Mouse (Mus musculus): Measurements from ENCODE around the gene Isoc2b. TPM values are rescaled to one million over a fixed set of nuclear protein-coding genes. Genes with fewer than 3 reads are reported as not detected.
"Not testable (repeated sequence)": the region's sequence is repeated elsewhere in the genome, so short reads cannot be mapped to it uniquely, and the experiment has no call there.

The Isoc2b gene
- total RNA-seq (2015; ENCODE audit: low replicate concordance) = not detected in 2 replicates
- total RNA-seq (2017; ENCODE audit: low replicate concordance) = 1.5 TPM in 1 of 2 replicates, not detected in the other

- ATAC-seq (replicated peaks; ENCODE audit: low FRiP score, poor library complexity, severe bottlenecking) = no peak
Observed at GRCm38 (mm10) chr7:4870133-4870532, at the start of gene Isoc2b. Gene Isoc2b (minus strand): TSS chr7:4870258.

- ATAC-seq (replicated peaks; ENCODE audit: low FRiP score, poor library complexity, severe bottlenecking) = no peak
Observed at GRCm38 (mm10) chr7:4919096-4919495, 49.0 kb upstream of the Isoc2b start.

- no peak for ATAC-seq (replicated peaks; ENCODE audit: low FRiP score, poor library complexity, severe bottlenecking)
Observed at GRCm38 (mm10) chr7:4918681-4919080, 48.6 kb upstream of the Isoc2b start.

GRCm38 (mm10) chr7:4917494-4917893, 47.4 kb upstream of the Isoc2b start:
- ATAC-seq (replicated peaks; ENCODE audit: low FRiP score, poor library complexity, severe bottlenecking) = no peak

- peak; percentile 66 for ATAC-seq (replicated peaks; ENCODE audit: low FRiP score, poor library complexity, severe bottlenecking)
Observed at GRCm38 (mm10) chr7:4915669-4916416, 45.8 kb upstream of the Isoc2b start.

GRCm38 (mm10) chr7:4915007-4915665, 45.1 kb upstream of the Isoc2b start, which contains the start of gene Zfp628:
Gene Zfp628 (plus strand): TSS chr7:4915217.
- ATAC-seq (replicated peaks; ENCODE audit: low FRiP score, poor library complexity, severe bottlenecking) = peak; percentile 91

GRCm38 (mm10) chr7:4912248-4912647, 42.2 kb upstream of the Isoc2b start:
- no peak for ATAC-seq (replicated peaks; ENCODE audit: low FRiP score, poor library complexity, severe bottlenecking)

- no peak for ATAC-seq (replicated peaks; ENCODE audit: low FRiP score, poor library complexity, severe bottlenecking)
Observed at GRCm38 (mm10) chr7:4911561-4911960, 41.5 kb upstream of the Isoc2b start.

- ATAC-seq (replicated peaks; ENCODE audit: low FRiP score, poor library complexity, severe bottlenecking) = no peak
Observed at GRCm38 (mm10) chr7:4906466-4906950, 36.5 kb upstream of the Isoc2b start, which contains the start of gene Gm36210. Gene Gm36210 (minus strand): TSS chr7:4906516.

- no peak for ATAC-seq (replicated peaks; ENCODE audit: low FRiP score, poor library complexity, severe bottlenecking)
Observed at GRCm38 (mm10) chr7:4902404-4902803, 32.3 kb upstream of the Isoc2b start.

GRCm38 (mm10) chr7:4901171-4901570, 31.1 kb upstream of the Isoc2b start:
- ATAC-seq (replicated peaks; ENCODE audit: low FRiP score, poor library complexity, severe bottlenecking) = peak; percentile 60; the same call in 1 of the 2 replicates

GRCm38 (mm10) chr7:4900523-4900851, 30.4 kb upstream of the Isoc2b start:
- ATAC-seq (replicated peaks; ENCODE audit: low FRiP score, poor library complexity, severe bottlenecking) = no peak

GRCm38 (mm10) chr7:4899649-4900522, 29.8 kb upstream of the Isoc2b start:
- peak; percentile 51; the same call in 1 of the 2 replicates for ATAC-seq (replicated peaks; ENCODE audit: low FRiP score, poor library complexity, severe bottlenecking)

GRCm38 (mm10) chr7:4898851-4899648, 29.0 kb upstream of the Isoc2b start:
- 0 out of 2 replicates have a peak, but pooled peaks have one; percentile 41 for ATAC-seq (replicated peaks; ENCODE audit: low FRiP score, poor library complexity, severe bottlenecking)

- ATAC-seq (replicated peaks; ENCODE audit: low FRiP score, poor library complexity, severe bottlenecking) = no peak
Observed at GRCm38 (mm10) chr7:4895186-4895585, 25.1 kb upstream of the Isoc2b start.

- ATAC-seq (replicated peaks; ENCODE audit: low FRiP score, poor library complexity, severe bottlenecking) = no peak
Observed at GRCm38 (mm10) chr7:4886680-4887079, 16.6 kb upstream of the Isoc2b start.

GRCm38 (mm10) chr7:4879036-4879435, 9.0 kb upstream of the Isoc2b start:
- ATAC-seq (replicated peaks; ENCODE audit: low FRiP score, poor library complexity, severe bottlenecking) = not testable (repeated sequence)

GRCm38 (mm10) chr7:4878186-4878585, 8.1 kb upstream of the Isoc2b start:
- ATAC-seq (replicated peaks; ENCODE audit: low FRiP score, poor library complexity, severe bottlenecking) = no peak

- no peak for ATAC-seq (replicated peaks; ENCODE audit: low FRiP score, poor library complexity, severe bottlenecking)
Observed at GRCm38 (mm10) chr7:4877226-4877625, 7.2 kb upstream of the Isoc2b start.

All from erythroid progenitor cell, adult 5-6 weeks (primary cell).